Mouse (Mus musculus) lung, postnatal 0 days (tissue): ENCODE measurements at regions not wholly inside any gene's neighbourhood (a gene's known extent, or its start where the extent isn't known, plus 50 kb on each side); places are given as distances from the start of the nearest gene placed in this dataset.

Source experiments
- CTCF ChIP-seq: IDR thresholded peaks from 2 replicates; pipeline ENCODE4 v1.5.1; 2016; ENCODE audit warnings: antibody characterized with exemption, mild to moderate bottlenecking
- EP300 ChIP-seq: IDR thresholded peaks from 2 replicates; pipeline ENCODE4 v1.6.1; 2016; ENCODE audit warnings: antibody characterized with exemption, mild to moderate bottlenecking, control low read depth

GRCm38 (mm10) chr12:35742729-35743128, 182.7 kb upstream of the Agr3 start:
- TF ChIP-seq EP300 (no peak), CTCF (no peak)
